Mouse (Mus musculus): ENCODE data around the gene Ndel1. TPM values are rescaled to one million over a fixed set of nuclear protein-coding genes. Genes with fewer than 3 reads are reported as not detected.

Ndel1 gene
- total and polyA plus RNA-seq, 2 experiments, result 33.8 to 41.3 TPM

- Histone ChIP-seq H3K9ac (ENCODE audit: low read depth, low read length) (no peak overlapping the region), H3K36me3 (ENCODE audit: control insufficient read depth, insufficient read depth, low read length) (no peaks in the 10 kb centered on the region), H3K79me2 (ENCODE audit: control insufficient read depth, insufficient read depth, low read length) (no peaks in the 10 kb centered on the region), H3K27ac (replicated peaks; ENCODE audit: insufficient read depth, low read depth, low read length) (no peak overlapping the region), H3K4me3 (ENCODE audit: insufficient read depth, low read depth, low read length) (no peak overlapping the region), H3K4me1 (ENCODE audit: control insufficient read depth, insufficient read depth, low read length) (no peaks in the 10 kb centered on the region), H3K27me3 (ENCODE audit: control insufficient read depth, insufficient read depth, low read length) (no peaks in the 10 kb centered on the region)
- DNase-seq (ENCODE audit: extremely low read depth, low read depth, low spot score), result no peak
- TF ChIP-seq CTCF (IDR thresholded peaks at IDR 0.05; ENCODE audit: low read depth, low read length) (no peak), POLR2A (IDR thresholded peaks at IDR 0.05; ENCODE audit: extremely low read depth, insufficient read depth, low read length) (no peak)
- WGBS, result 78% methylated on average over 2 of the region's 2 CpGs
Measured at GRCm38 (mm10) chr11:68883843-68884242, 12.2 kb upstream of the Ndel1 start.

- H3K9ac ChIP-seq (ENCODE audit: low read depth, low read length), result no peak overlapping the region
- H3K4me1 ChIP-seq (ENCODE audit: control insufficient read depth, insufficient read depth, low read length), result no peaks in the 10 kb centered on the region
- H3K27ac ChIP-seq (replicated peaks; ENCODE audit: insufficient read depth, low read depth, low read length), result no peak overlapping the region
- TF ChIP-seq POLR2A (IDR thresholded peaks at IDR 0.05; ENCODE audit: extremely low read depth, insufficient read depth, low read length) (no peak), CTCF (IDR thresholded peaks at IDR 0.05; ENCODE audit: low read depth, low read length) (no peak)
- no peak for DNase-seq (ENCODE audit: extremely low read depth, low read depth, low spot score)
- no peaks in the 10 kb centered on the region for H3K36me3 ChIP-seq (ENCODE audit: control insufficient read depth, insufficient read depth, low read length)
- no peaks in the 10 kb centered on the region for H3K27me3 ChIP-seq (ENCODE audit: control insufficient read depth, insufficient read depth, low read length)
- H3K79me2 ChIP-seq (ENCODE audit: control insufficient read depth, insufficient read depth, low read length), result no peaks in the 10 kb centered on the region
- H3K4me3 ChIP-seq (ENCODE audit: insufficient read depth, low read depth, low read length), result no peak overlapping the region
- 54% methylated on average over 14 of the region's 14 CpGs for WGBS
Measured at GRCm38 (mm10) chr11:68882107-68882506, 10.4 kb upstream of the Ndel1 start.

GRCm38 (mm10) chr11:68878811-68879210 lies 7.2 kb upstream of the Ndel1 start:
- Histone ChIP-seq H3K4me1 (ENCODE audit: control insufficient read depth, insufficient read depth, low read length) (peaks cover 2% of the 10 kb centered on the region), H3K79me2 (ENCODE audit: control insufficient read depth, insufficient read depth, low read length) (no peaks in the 10 kb centered on the region), H3K9ac (ENCODE audit: low read depth, low read length) (no peak overlapping the region), H3K27ac (replicated peaks; ENCODE audit: insufficient read depth, low read depth, low read length) (no peak overlapping the region), H3K4me3 (ENCODE audit: insufficient read depth, low read depth, low read length) (no peak overlapping the region), H3K27me3 (ENCODE audit: control insufficient read depth, insufficient read depth, low read length) (no peaks in the 10 kb centered on the region), H3K36me3 (ENCODE audit: control insufficient read depth, insufficient read depth, low read length) (no peaks in the 10 kb centered on the region)
- TF ChIP-seq POLR2A (IDR thresholded peaks at IDR 0.05; ENCODE audit: extremely low read depth, insufficient read depth, low read length) (no peak), CTCF (IDR thresholded peaks at IDR 0.05; ENCODE audit: low read depth, low read length) (no peak)
- 80% methylated on average over 5 of the region's 5 CpGs for WGBS
- DNase-seq (ENCODE audit: extremely low read depth, low read depth, low spot score), result no peak

GRCm38 (mm10) chr11:68874841-68875240 lies 3.2 kb upstream of the Ndel1 start:
- peaks cover 2% of the 10 kb centered on the region for H3K4me1 ChIP-seq (ENCODE audit: control insufficient read depth, insufficient read depth, low read length)
- DNase-seq (ENCODE audit: extremely low read depth, low read depth, low spot score), result peak; percentile 84
- H3K9ac ChIP-seq (ENCODE audit: low read depth, low read length), result no peak overlapping the region
- 0 out of 2 replicates have a peak overlapping the region, but pooled peaks have one; percentile 14 for H3K27ac ChIP-seq (replicated peaks; ENCODE audit: insufficient read depth, low read depth, low read length)
- no peaks in the 10 kb centered on the region for H3K36me3 ChIP-seq (ENCODE audit: control insufficient read depth, insufficient read depth, low read length)
- H3K79me2 ChIP-seq (ENCODE audit: control insufficient read depth, insufficient read depth, low read length), result no peaks in the 10 kb centered on the region
- WGBS, result 0% methylated on average over 2 of the region's 2 CpGs
- no peak overlapping the region for H3K4me3 ChIP-seq (ENCODE audit: insufficient read depth, low read depth, low read length)
- no peaks in the 10 kb centered on the region for H3K27me3 ChIP-seq (ENCODE audit: control insufficient read depth, insufficient read depth, low read length)
- TF ChIP-seq POLR2A (IDR thresholded peaks at IDR 0.05; ENCODE audit: extremely low read depth, insufficient read depth, low read length) (no peak), CTCF (IDR thresholded peaks at IDR 0.05; ENCODE audit: low read depth, low read length) (peak; percentile 51)

- TF ChIP-seq POLR2A (IDR thresholded peaks at IDR 0.05; ENCODE audit: extremely low read depth, insufficient read depth, low read length), result no peak
- TF ChIP-seq CTCF (IDR thresholded peaks at IDR 0.05; ENCODE audit: low read depth, low read length), result no peak
- DNase-seq (ENCODE audit: extremely low read depth, low read depth, low spot score), result no peak
- Histone ChIP-seq H3K27me3 (ENCODE audit: control insufficient read depth, insufficient read depth, low read length) (no peaks in the 10 kb centered on the region), H3K27ac (replicated peaks; ENCODE audit: insufficient read depth, low read depth, low read length) (no peak overlapping the region), H3K9ac (ENCODE audit: low read depth, low read length) (no peak overlapping the region), H3K79me2 (ENCODE audit: control insufficient read depth, insufficient read depth, low read length) (no peaks in the 10 kb centered on the region), H3K4me1 (ENCODE audit: control insufficient read depth, insufficient read depth, low read length) (peaks cover 2% of the 10 kb centered on the region), H3K36me3 (ENCODE audit: control insufficient read depth, insufficient read depth, low read length) (no peaks in the 10 kb centered on the region), H3K4me3 (ENCODE audit: insufficient read depth, low read depth, low read length) (no peak overlapping the region)
- 94% methylated on average over 9 of the region's 9 CpGs for WGBS
Measured at GRCm38 (mm10) chr11:68871277-68871676, 381 bp downstream of the Ndel1 start.

GRCm38 (mm10) chr11:68864544-68865189 lies 7.0 kb downstream of the Ndel1 start:
- Histone ChIP-seq H3K27me3 (ENCODE audit: control insufficient read depth, insufficient read depth, low read length) (no peaks in the 10 kb centered on the region), H3K4me1 (ENCODE audit: control insufficient read depth, insufficient read depth, low read length) (peaks cover 9% of the 10 kb centered on the region), H3K27ac (replicated peaks; ENCODE audit: insufficient read depth, low read depth, low read length) (peak overlapping the region; percentile 45), H3K4me3 (ENCODE audit: insufficient read depth, low read depth, low read length) (no peak overlapping the region), H3K36me3 (ENCODE audit: control insufficient read depth, insufficient read depth, low read length) (no peaks in the 10 kb centered on the region), H3K79me2 (ENCODE audit: control insufficient read depth, insufficient read depth, low read length) (no peaks in the 10 kb centered on the region), H3K9ac (ENCODE audit: low read depth, low read length) (no peak overlapping the region)
- peak; percentile 99 for DNase-seq (ENCODE audit: extremely low read depth, low read depth, low spot score)
- 16% methylated on average over 9 of the region's 9 CpGs for WGBS
- TF ChIP-seq POLR2A (IDR thresholded peaks at IDR 0.05; ENCODE audit: extremely low read depth, insufficient read depth, low read length), result no peak
- TF ChIP-seq CTCF (IDR thresholded peaks at IDR 0.05; ENCODE audit: low read depth, low read length), result no peak
